Mouse (Mus musculus) hindbrain, embryonic 14.5 days (tissue): ENCODE results near the gene Top2a. TPM values are rescaled to one million over a fixed set of nuclear protein-coding genes. Genes with fewer than 3 reads are reported as not detected.

Source experiments
- polyA plus RNA-seq: library from polyadenylated mRNA; unstranded; fragments of >200 nt; fragmentation: Nextera tagmentation; extraction: Ambion mirVana; gene quantifications from 2 replicates; pipeline ENCODE4 v1.2.1, GENCODE M21; 2014

Gene Top2a
- polyA plus RNA-seq, 1 experiment from 2014 or later, result 34.2 TPM

Other genes starting within 250 kb of the Top2a start
- 3.4 and 4.1 TPM in 2 replicates for gene Nr1d1, start 248.9 kb downstream of the Top2a start, polyA plus RNA-seq
- 23.6 and 24.1 TPM in 2 replicates for gene Msl1, start 228.7 kb downstream of the Top2a start, polyA plus RNA-seq
- gene Casc3, start 219.3 kb downstream of the Top2a start, polyA plus RNA-seq, result 49.3 and 57.4 TPM in 2 replicates
- gene Rapgefl1, start 187.4 kb downstream of the Top2a start, polyA plus RNA-seq, result 12.0 and 12.9 TPM in 2 replicates
- 4.7 and 4.8 TPM in 2 replicates for gene Wipf2, start 160.6 kb downstream of the Top2a start, polyA plus RNA-seq
- 4.3 and 5.2 TPM in 2 replicates for gene Cdc6, start 116.4 kb downstream of the Top2a start, polyA plus RNA-seq
- gene Rara, start 96.4 kb downstream of the Top2a start, polyA plus RNA-seq, result 18.4 and 18.7 TPM in 2 replicates
- gene Gjd3, start 41.2 kb downstream of the Top2a start, polyA plus RNA-seq, result 0.60 and 1.4 TPM in 2 replicates
- 127 and 142 TPM in 2 replicates for gene Igfbp4, start 17.1 kb upstream of the Top2a start, polyA plus RNA-seq
- gene Tns4, start 65.1 kb upstream of the Top2a start, polyA plus RNA-seq, result 0.20 TPM in 1 of 2 replicates, not detected in the other
- gene Ccr7, start 130.9 kb upstream of the Top2a start, polyA plus RNA-seq, result 0.23 TPM in 1 of 2 replicates, not detected in the other
- 131 and 136 TPM in 2 replicates for gene Smarce1, start 206.8 kb upstream of the Top2a start, polyA plus RNA-seq
- 7.3 and 9.3 TPM in 2 replicates for gene Krt222, start 219.9 kb upstream of the Top2a start, polyA plus RNA-seq